Mouse (Mus musculus): ENCODE results near the gene Eif3g. TPM values are rescaled to one million over a fixed set of nuclear protein-coding genes. Genes with fewer than 3 reads are reported as not detected.

Eif3g gene
- polyA plus RNA-seq, 1 experiment from 2014 or later = 215 TPM

DNA sequence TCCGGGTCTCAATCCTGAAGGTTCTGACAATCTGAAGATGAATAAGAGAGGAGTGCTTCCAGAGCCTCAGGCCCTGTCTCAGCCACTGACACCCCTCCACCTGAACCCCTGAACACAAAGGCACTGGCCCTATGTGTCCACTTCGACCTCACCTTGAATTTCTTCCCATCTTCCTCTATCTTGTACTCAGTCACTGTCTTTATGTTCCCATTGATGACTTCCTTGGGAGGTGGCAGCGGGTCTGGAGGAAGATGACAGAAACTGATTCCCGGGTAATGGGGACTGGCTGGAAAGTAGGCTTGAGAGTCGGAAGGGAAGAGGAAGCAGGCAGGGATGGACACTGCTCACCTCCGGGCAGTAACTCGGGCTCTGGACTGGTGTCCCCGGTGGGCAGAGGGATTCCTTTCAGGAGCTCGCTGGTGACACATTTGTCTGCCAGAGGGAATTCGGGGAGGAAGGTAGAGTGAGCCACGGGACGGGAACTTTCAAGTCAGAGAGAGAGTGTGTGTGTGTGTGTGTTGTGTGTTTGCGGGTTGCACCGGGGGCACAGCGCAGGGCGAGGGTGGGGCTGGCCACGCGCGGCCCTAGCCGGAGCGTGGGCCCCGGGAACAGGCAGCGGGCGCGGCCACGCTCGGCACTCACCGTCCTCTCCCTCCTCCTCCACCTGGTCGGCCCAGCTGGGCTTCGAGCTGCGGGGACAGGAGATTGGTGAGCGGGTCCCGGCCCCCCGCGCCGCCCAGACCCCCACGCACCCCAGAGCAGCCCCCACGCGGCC, 500 bp downstream of the Eif3g start:
- no peaks in the 10 kb centered on the region for H3K27me3 ChIP-seq (replicated peaks)
- peak overlapping the region; percentile 96 for H3K4me2 ChIP-seq
- H3K4me1 ChIP-seq (replicated peaks) = peaks cover 25% of the 10 kb centered on the region
- WGBS = 3% methylated on average over 38 of the region's 39 CpGs
- H3K9ac ChIP-seq = peak overlapping the region; percentile 96
- ATAC-seq (ENCODE audit: insufficient number of reproducible peaks, low FRiP score) = peak; percentile 71
- H3K36me3 ChIP-seq = peaks cover 42% of the 10 kb centered on the region
- peak overlapping the region; percentile 91 for H3K4me3 ChIP-seq
- H3K9me3 ChIP-seq (replicated peaks) = no peaks in the 10 kb centered on the region
- peak overlapping the region; percentile 37; the same call in 1 of the 2 replicates for H3K27ac ChIP-seq (ENCODE audit: poor library complexity, severe bottlenecking)

DNA sequence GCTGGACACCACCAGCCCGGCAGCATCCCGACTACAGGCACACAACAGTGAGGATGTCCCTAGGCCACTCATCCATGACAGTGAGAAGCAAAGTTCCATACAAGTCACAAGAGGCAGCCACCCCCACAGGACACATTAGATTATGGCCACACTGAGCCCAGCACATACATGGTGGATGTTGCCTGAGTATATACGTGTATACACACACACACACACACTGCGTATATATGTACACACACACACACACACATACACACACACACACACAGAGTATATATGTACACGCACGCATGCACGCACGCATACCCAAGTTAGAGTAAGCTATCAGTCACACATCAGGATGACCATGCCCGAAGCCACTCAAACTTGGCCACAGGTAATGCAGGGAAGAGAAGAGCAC, 3.0 kb downstream of the Eif3g start:
- Histone ChIP-seq H3K9me3 (replicated peaks) (no peaks in the 10 kb centered on the region), H3K36me3 (peaks cover 67% of the 10 kb centered on the region)
- whole genome bisulfite sequencing = 93% methylated on average over 9 of the region's 9 CpGs

DNA sequence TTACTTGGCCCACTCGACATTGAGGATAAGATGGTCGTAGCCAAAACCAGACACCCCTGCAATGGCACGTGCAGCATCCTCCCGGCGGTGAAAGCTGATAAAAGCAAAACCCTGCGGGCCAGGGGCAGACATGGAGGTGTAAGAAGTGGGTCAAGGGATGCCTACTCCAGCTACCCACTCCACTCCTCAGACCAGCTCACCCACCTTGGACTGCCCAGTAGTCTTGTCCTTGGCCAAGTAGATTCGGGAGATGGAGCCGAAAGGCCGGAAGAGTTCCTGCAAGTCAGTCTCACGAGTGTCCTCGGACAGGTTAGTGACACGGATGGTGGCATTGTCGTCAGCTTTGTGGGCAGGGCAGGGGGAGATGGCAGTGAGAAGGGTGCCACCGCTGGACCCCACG, 3.8 kb downstream of the Eif3g start:
- no peak overlapping the region for H3K4me3 ChIP-seq
- 86% methylated on average over 15 of the region's 15 CpGs for WGBS
- H3K27ac ChIP-seq (ENCODE audit: poor library complexity, severe bottlenecking) = no peak overlapping the region
- peaks cover 14% of the 10 kb centered on the region for H3K4me1 ChIP-seq (replicated peaks)
- H3K36me3 ChIP-seq = peaks cover 75% of the 10 kb centered on the region
- no peak overlapping the region for H3K9ac ChIP-seq
- H3K9me3 ChIP-seq (replicated peaks) = no peaks in the 10 kb centered on the region
- H3K4me2 ChIP-seq = no peak overlapping the region
- no peaks in the 10 kb centered on the region for H3K27me3 ChIP-seq (replicated peaks)
- ATAC-seq (ENCODE audit: insufficient number of reproducible peaks, low FRiP score) = no peak

More for the DNA sequence above, 3.0 kb downstream of the Eif3g start:
- ATAC-seq (ENCODE audit: insufficient number of reproducible peaks, low FRiP score) = no peak
- Histone ChIP-seq H3K27me3 (replicated peaks) (no peaks in the 10 kb centered on the region), H3K27ac (ENCODE audit: poor library complexity, severe bottlenecking) (no peak overlapping the region), H3K4me2 (no peak overlapping the region), H3K4me3 (no peak overlapping the region), H3K4me1 (replicated peaks) (peaks cover 12% of the 10 kb centered on the region), H3K9ac (no peak overlapping the region)

DNA sequence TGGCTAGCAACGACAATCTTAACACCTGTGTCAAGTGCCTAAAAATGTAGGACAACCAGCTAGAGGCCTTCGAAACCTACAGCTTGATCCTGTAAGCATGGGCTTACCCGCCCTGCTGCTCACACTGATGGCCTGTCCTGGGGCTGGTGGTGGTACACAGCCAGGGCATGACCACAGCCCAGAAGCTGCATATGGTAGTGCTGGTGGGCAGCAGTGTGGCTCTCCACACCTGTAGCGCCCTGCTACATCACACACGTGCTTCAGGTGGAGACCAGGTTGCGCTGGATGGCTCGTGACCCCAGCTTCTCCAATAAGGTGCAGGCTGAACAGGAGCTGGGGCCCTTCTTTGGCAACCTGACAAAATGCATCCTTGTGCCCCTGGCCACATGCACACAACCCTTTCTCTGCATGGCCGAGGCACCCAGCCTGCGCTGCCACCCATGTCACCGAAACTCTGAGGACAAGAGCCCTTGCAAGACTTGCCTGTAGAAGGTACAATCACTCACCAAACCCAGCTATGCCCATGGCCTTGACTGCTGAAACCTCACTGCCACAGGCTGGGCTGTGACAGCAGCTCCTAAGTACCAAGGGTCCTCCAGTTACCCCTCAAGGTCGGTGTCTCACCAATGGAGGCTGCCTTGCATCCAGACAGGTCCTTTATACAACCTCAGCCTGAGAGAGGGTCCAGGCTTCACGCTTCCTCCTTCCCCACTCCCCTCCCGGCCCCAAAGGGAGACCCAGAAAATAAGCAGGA, 4.7 kb downstream of the Eif3g start:
- Histone ChIP-seq H3K27me3 (replicated peaks) (no peaks in the 10 kb centered on the region), H3K4me2 (no peak overlapping the region), H3K9me3 (replicated peaks) (no peaks in the 10 kb centered on the region), H3K9ac (no peak overlapping the region), H3K4me1 (replicated peaks) (peaks cover 20% of the 10 kb centered on the region), H3K27ac (ENCODE audit: poor library complexity, severe bottlenecking) (no peak overlapping the region), H3K36me3 (peaks cover 80% of the 10 kb centered on the region), H3K4me3 (no peak overlapping the region)
- 85% methylated on average over 13 of the region's 13 CpGs for WGBS
- no peak for ATAC-seq (ENCODE audit: insufficient number of reproducible peaks, low FRiP score)

DNA sequence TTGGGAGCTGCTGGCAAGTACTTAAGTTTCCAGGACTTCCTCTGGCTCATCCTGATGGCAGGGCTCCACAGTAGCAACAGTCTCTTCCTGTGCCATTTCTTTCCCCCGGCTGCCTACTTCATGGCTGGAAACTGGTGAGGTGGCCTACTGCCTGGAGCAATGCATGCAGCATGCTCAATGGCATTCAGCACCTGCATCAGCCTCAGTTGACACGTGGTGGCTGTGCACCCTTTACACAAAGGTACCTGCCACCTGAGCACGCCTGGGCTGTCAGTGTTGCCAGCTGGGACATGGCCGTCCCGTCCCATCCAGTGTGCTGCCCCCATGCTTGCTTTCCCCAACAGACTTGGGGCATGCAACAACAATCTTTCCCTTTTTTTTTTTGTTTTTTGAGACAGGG, 5.4 kb downstream of the Eif3g start:
- no peak overlapping the region for H3K4me2 ChIP-seq
- WGBS = 61% methylated on average over 5 of the region's 5 CpGs
- H3K4me3 ChIP-seq = no peak overlapping the region
- H3K36me3 ChIP-seq = peaks cover 80% of the 10 kb centered on the region
- ATAC-seq (ENCODE audit: insufficient number of reproducible peaks, low FRiP score) = no peak
- no peaks in the 10 kb centered on the region for H3K27me3 ChIP-seq (replicated peaks)
- H3K27ac ChIP-seq (ENCODE audit: poor library complexity, severe bottlenecking) = no peak overlapping the region
- H3K4me1 ChIP-seq (replicated peaks) = peaks cover 20% of the 10 kb centered on the region
- no peak overlapping the region for H3K9ac ChIP-seq
- no peaks in the 10 kb centered on the region for H3K9me3 ChIP-seq (replicated peaks)

DNA sequence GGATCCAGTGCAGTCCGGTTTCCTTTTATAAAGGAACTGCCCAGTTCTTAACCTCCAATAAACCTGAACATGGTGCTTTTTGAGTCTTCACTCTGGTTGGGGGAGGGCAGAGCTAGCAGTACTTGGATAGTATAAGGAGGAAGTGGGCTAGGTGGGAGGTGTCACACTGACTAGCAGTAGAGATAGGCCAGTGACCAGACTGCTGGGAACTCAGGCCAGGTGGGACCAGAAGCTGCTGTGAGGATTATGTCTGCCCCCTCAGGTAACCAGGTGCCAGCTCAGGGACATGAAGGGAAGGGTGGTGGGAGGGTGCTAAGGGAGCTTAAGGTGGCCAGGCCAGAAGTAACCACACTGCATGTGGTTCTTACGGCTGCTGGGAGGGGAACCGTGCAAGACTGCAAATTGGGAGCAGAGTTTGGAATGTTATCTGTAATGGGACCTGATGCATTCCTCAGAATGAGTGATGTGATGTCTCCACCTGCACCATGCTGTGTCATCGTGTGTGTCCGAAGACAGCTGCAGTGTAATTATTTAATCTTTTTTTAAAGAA, 6.2 kb downstream of the Eif3g start:
- Histone ChIP-seq H3K36me3 (peaks cover 79% of the 10 kb centered on the region), H3K9ac (no peak overlapping the region), H3K4me2 (no peak overlapping the region), H3K4me3 (no peak overlapping the region), H3K4me1 (replicated peaks) (peaks cover 13% of the 10 kb centered on the region), H3K27ac (ENCODE audit: poor library complexity, severe bottlenecking) (no peak overlapping the region), H3K27me3 (replicated peaks) (no peaks in the 10 kb centered on the region), H3K9me3 (replicated peaks) (no peaks in the 10 kb centered on the region)
- ATAC-seq (ENCODE audit: insufficient number of reproducible peaks, low FRiP score) = no peak
- 61% methylated on average over 5 of the region's 5 CpGs for WGBS

DNA sequence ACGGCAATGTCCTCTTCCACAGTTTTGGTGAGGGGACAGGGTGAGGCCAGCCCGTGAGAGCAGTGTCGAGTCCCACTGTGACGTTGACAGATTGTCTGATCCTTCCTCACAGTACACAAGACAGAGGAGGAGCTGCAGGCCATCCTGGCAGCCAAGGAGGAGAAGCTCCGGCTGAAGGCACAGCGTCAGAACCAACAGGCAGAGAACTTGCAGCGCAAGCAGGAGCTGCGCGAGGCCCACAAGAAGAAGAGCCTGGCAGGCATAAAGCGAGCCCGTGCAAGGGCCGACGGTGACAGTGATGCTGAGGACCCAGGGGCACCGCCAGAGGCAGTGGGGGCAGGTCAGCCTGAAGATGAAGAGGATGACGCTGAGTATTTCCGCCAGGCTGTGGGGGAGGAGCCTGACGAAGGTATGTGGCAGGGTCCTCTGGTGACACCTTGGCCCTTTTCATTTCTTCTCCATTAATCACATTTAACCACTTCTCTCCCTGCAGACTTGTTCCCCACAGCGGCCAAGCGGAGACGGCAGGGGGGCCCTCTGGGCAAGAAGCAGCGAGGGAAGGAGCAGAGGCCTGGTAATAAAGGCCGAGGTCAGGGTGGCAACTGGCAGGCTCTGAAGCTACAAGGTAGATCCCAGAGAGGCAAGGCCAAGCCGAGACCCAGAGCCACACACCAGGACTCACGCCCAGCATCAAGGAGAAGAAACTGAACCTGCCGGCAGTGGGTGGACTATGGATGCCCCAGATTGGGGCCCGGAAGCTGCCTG, 6.9 kb downstream of the Eif3g start:
- no peak overlapping the region for H3K4me3 ChIP-seq
- 78% methylated on average over 26 of the region's 26 CpGs for WGBS
- no peaks in the 10 kb centered on the region for H3K27me3 ChIP-seq (replicated peaks)
- H3K27ac ChIP-seq (ENCODE audit: poor library complexity, severe bottlenecking) = no peak overlapping the region
- H3K9ac ChIP-seq = no peak overlapping the region
- ATAC-seq (ENCODE audit: insufficient number of reproducible peaks, low FRiP score) = no peak
- H3K9me3 ChIP-seq (replicated peaks) = no peaks in the 10 kb centered on the region
- peaks cover 72% of the 10 kb centered on the region for H3K36me3 ChIP-seq
- H3K4me2 ChIP-seq = no peak overlapping the region
- peaks cover 8% of the 10 kb centered on the region for H3K4me1 ChIP-seq (replicated peaks)

DNA sequence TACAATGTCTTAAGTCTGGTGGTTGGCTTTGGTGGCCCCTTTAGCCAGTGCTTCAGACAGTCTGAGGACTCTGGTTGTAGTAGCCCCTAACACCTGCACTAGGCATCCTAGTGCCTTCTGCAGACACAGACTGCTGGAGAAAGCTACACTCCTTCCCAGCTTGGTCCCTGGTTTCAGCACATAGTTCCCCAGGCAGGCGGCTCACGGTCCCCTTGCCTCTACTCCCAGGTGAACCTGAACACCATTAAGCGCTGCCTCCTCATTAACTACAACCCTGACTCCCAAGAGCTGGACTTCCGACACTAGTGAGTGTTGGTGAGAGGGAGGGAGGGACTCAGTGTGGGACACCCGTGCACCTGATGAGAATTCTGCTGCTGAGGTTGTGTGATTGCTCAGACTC, 8.0 kb downstream of the Eif3g start:
- Histone ChIP-seq H3K36me3 (peaks cover 62% of the 10 kb centered on the region), H3K27ac (ENCODE audit: poor library complexity, severe bottlenecking) (no peak overlapping the region), H3K4me3 (no peak overlapping the region), H3K9ac (no peak overlapping the region), H3K4me1 (replicated peaks) (peaks cover 8% of the 10 kb centered on the region), H3K4me2 (no peak overlapping the region), H3K27me3 (replicated peaks) (no peaks in the 10 kb centered on the region), H3K9me3 (replicated peaks) (no peaks in the 10 kb centered on the region)
- no peak for ATAC-seq (ENCODE audit: insufficient number of reproducible peaks, low FRiP score)
- WGBS = 90% methylated on average over 5 of the region's 5 CpGs

DNA sequence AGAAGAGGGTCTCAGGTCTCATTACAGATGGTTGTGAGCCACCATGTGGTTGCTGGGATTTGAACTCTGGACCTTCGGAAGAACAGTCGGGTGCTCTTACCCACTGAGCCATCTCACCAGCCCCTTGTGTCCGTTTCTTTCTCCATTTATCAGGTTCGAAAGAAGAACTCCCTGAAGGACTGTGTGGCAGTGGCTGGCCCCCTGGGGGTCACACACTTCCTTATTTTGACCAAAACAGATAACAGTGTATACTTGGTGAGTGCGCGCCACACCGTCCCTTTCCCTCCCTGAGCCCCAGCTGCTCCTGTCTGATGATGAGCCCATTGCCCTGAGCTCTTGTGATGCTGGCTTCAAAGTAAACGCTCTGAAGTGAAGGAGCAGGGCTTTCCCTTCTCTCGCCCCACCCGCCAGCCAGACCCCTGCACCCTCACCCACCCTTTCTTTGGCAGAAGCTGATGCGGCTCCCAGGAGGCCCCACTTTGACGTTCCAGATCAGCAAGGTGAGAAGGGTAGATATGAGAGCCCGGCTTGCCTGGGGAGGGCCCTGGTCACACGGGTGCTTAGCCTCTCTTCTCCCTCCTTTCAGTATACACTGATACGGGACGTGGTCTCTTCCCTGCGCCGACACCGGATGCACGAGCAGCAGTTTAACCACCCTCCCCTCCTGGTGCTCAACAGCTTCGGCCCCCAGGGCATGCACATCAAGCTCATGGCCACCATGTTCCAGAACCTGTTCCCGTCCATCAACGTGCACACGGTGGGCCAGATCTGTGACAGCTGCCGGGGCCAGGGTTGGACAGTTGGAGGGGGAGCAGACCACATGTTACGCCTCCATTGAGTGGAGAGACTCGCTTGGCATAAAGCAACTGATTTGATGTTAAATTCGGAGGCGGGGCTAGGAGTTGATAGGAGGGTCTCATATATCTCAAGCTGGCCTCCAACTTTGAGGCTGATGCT, 9.0 kb downstream of the Eif3g start:
- Histone ChIP-seq H3K27ac (ENCODE audit: poor library complexity, severe bottlenecking) (no peak overlapping the region), H3K4me1 (replicated peaks) (peaks cover 8% of the 10 kb centered on the region), H3K27me3 (replicated peaks) (no peaks in the 10 kb centered on the region), H3K4me3 (peak overlapping the region; percentile 87), H3K36me3 (peaks cover 53% of the 10 kb centered on the region), H3K4me2 (peak overlapping the region; percentile 74), H3K9me3 (replicated peaks) (0 out of 2 replicates have a peak, but pooled peaks cover 6% of the 10 kb centered on the region), H3K9ac (0 out of 2 replicates have a peak overlapping the region, but pooled peaks have one; percentile 2)
- WGBS = 75% methylated on average over 29 of the region's 29 CpGs
- ATAC-seq (ENCODE audit: insufficient number of reproducible peaks, low FRiP score) = no peak

DNA sequence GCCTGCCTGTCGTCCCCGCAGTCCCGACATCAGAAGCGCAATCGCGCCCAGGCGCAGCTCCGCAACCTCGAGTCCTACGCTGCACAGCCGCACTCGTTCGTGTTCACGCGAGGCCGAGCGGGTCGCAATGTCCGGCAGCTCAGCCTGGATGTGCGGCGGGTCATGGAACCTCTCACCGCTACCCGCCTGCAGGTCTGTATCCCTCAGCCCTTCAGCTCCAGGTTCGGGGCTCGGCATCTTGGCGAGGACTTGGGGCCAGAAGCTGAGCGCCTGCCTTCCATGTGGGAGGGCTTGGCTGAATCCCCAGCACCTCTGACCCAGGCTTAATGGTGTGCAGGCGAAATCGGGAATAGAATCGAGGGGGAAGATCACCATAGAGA, 10.0 kb downstream of the Eif3g start:
- H3K4me1 ChIP-seq (replicated peaks) = peaks cover 8% of the 10 kb centered on the region
- no peaks in the 10 kb centered on the region for H3K27me3 ChIP-seq (replicated peaks)
- 0 out of 2 replicates have a peak, but pooled peaks cover 6% of the 10 kb centered on the region for H3K9me3 ChIP-seq (replicated peaks)
- WGBS = 0% methylated on average over 30 of the region's 30 CpGs
- H3K4me3 ChIP-seq = peak overlapping the region; percentile 87
- peak overlapping the region; percentile 84; the same call in 1 of the 2 replicates for H3K27ac ChIP-seq (ENCODE audit: poor library complexity, severe bottlenecking)
- peak; percentile 33 for ATAC-seq (ENCODE audit: insufficient number of reproducible peaks, low FRiP score)
- H3K36me3 ChIP-seq = peaks cover 42% of the 10 kb centered on the region
- H3K4me2 ChIP-seq = peak overlapping the region; percentile 74
- H3K9ac ChIP-seq = peak overlapping the region; percentile 88

Data from heart, embryonic 12.5 days (tissue).